Mouse (Mus musculus) cerebellum, adult 9-10 months (tissue): ENCODE data around the gene Slc38a11.

Experiments used
- DNase-seq: peaks from one replicate; pipeline ENCODE4 v3.0.0; 2022

Gene Slc38a11

GRCm38 (mm10) chr2:65363828-65364497 is at the start of gene Slc38a11:
Gene Slc38a11 (minus strand): TSS chr2:65364034.
- DNase-seq: no peak

- DNase-seq: no peak
Observed at GRCm38 (mm10) chr2:65407110-65407509, 43.3 kb upstream of the Slc38a11 start.

- DNase-seq: no peak
Observed at GRCm38 (mm10) chr2:65405407-65405806, 41.6 kb upstream of the Slc38a11 start.

- no peak for DNase-seq
Observed at GRCm38 (mm10) chr2:65402001-65402400, 38.2 kb upstream of the Slc38a11 start.

- no peak for DNase-seq
Observed at GRCm38 (mm10) chr2:65399938-65400337, 36.1 kb upstream of the Slc38a11 start.

- DNase-seq: peak; percentile 11
Observed at GRCm38 (mm10) chr2:65396128-65396527, 32.3 kb upstream of the Slc38a11 start.

- no peak for DNase-seq
Observed at GRCm38 (mm10) chr2:65393061-65393460, 29.2 kb upstream of the Slc38a11 start.

- DNase-seq: no peak
Observed at GRCm38 (mm10) chr2:65391322-65391721, 27.5 kb upstream of the Slc38a11 start.

- DNase-seq: no peak
Observed at GRCm38 (mm10) chr2:65384815-65385214, 21.0 kb upstream of the Slc38a11 start.

- DNase-seq: no peak
Observed at GRCm38 (mm10) chr2:65382485-65382884, 18.7 kb upstream of the Slc38a11 start.

GRCm38 (mm10) chr2:65378425-65378824 is 14.6 kb upstream of the Slc38a11 start:
- DNase-seq: no peak

GRCm38 (mm10) chr2:65374410-65374809 is 10.6 kb upstream of the Slc38a11 start:
- DNase-seq: no peak

GRCm38 (mm10) chr2:65373076-65373475 is 9.2 kb upstream of the Slc38a11 start:
- DNase-seq: no peak

GRCm38 (mm10) chr2:65360736-65361475 is 2.9 kb downstream of the Slc38a11 start:
- no peak for DNase-seq

GRCm38 (mm10) chr2:65347367-65347766 is 16.5 kb downstream of the Slc38a11 start:
- no peak for DNase-seq

GRCm38 (mm10) chr2:65346915-65347314 is 16.9 kb downstream of the Slc38a11 start:
- DNase-seq: no peak

GRCm38 (mm10) chr2:65346037-65346436 is 17.8 kb downstream of the Slc38a11 start:
- no peak for DNase-seq

GRCm38 (mm10) chr2:65342057-65342456 is 21.8 kb downstream of the Slc38a11 start:
- DNase-seq: no peak

GRCm38 (mm10) chr2:65340839-65341238 is 23.0 kb downstream of the Slc38a11 start:
- DNase-seq: no peak

- DNase-seq: peak; percentile 6
Observed at GRCm38 (mm10) chr2:65337378-65338140, 26.3 kb downstream of the Slc38a11 start.

- DNase-seq: no peak
Observed at GRCm38 (mm10) chr2:65336608-65337007, 27.2 kb downstream of the Slc38a11 start.

GRCm38 (mm10) chr2:65334091-65334490 is 29.7 kb downstream of the Slc38a11 start:
- no peak for DNase-seq

GRCm38 (mm10) chr2:65331321-65331720 is 32.5 kb downstream of the Slc38a11 start:
- DNase-seq: no peak
